Mouse (Mus musculus) kidney, embryonic 16.5 days (tissue): ENCODE results near the gene Pdlim4. TPM values are rescaled to one million over a fixed set of nuclear protein-coding genes. Genes with fewer than 3 reads are reported as not detected.
"Not testable (repeated sequence)": the region's sequence is repeated elsewhere in the genome, so short reads cannot be mapped to it uniquely, and the experiment has no call there.

Experiments
- ATAC-seq: fragments of 200-750 bp; cut with Nextera tagmentation; 2 replicates; pipeline ENCODE4 v1.8.0; 2017; ENCODE audit warnings: moderate TSS enrichment; ENCODE audit not compliant: low FRiP score, low TSS enrichment
- H3K27ac ChIP-seq: fragments of 300-500 bp; sonication (generic); 2 replicates; pipeline ENCODE4 v1.5.1; 2014; ENCODE audit warnings: low read length
- H3K27me3 ChIP-seq: fragments of 300-500 bp; sonication (generic); 2 replicates; pipeline ENCODE4 v1.6.1; 2014; ENCODE audit warnings: low read length, control low read depth, mixed read lengths; ENCODE audit not compliant: insufficient read depth
- H3K36me3 ChIP-seq: fragments of 300-500 bp; sonication (generic); 2 replicates; pipeline ENCODE4 v1.6.1; 2014; ENCODE audit warnings: low read length, control low read depth, mixed read lengths; ENCODE audit not compliant: insufficient read depth
- H3K4me1 ChIP-seq: fragments of 300-500 bp; sonication (generic); 2 replicates; pipeline ENCODE4 v1.6.1; 2014; ENCODE audit warnings: low read length, control low read depth, mixed read lengths; ENCODE audit not compliant: insufficient read depth
- H3K4me2 ChIP-seq: fragments of 300-500 bp; sonication (generic); replicated peaks from 2 replicates; pipeline ENCODE4 v1.6.1; 2014; ENCODE audit warnings: low read depth, low read length
- H3K4me3 ChIP-seq: fragments of 300-500 bp; sonication (generic); 2 replicates; pipeline ENCODE4 v1.5.1; 2014; ENCODE audit warnings: mild to moderate bottlenecking, low read length
- H3K9ac ChIP-seq: fragments of 300-500 bp; sonication (generic); replicated peaks from 2 replicates; pipeline ENCODE4 v1.6.1; 2014; ENCODE audit warnings: low read length
- H3K9me3 ChIP-seq: fragments of 300-500 bp; sonication (generic); 2 replicates; pipeline ENCODE4 v1.6.1; 2016; ENCODE audit warnings: low read length, control low read depth
- WGBS: fragments of 180-500 bp; shearing (Covaris S2); extraction: QIAGEN DNeasy Blood & Tissue Kit; methylation state at CpG from one replicate; pipeline ENCODE4 v1.1.7; 2014; 5-methylcytosine and 5-hydroxymethylcytosine counted together
- polyA plus RNA-seq: library from polyadenylated mRNA; unstranded; fragments of >200 nt; fragmentation: Nextera tagmentation; extraction: Ambion mirVana; gene quantifications from 2 replicates; pipeline ENCODE4 v1.2.1, GENCODE M21; 2015

Gene Pdlim4
- polyA plus RNA-seq, 1 experiment from 2014 or later = 55.0 TPM

DNA sequence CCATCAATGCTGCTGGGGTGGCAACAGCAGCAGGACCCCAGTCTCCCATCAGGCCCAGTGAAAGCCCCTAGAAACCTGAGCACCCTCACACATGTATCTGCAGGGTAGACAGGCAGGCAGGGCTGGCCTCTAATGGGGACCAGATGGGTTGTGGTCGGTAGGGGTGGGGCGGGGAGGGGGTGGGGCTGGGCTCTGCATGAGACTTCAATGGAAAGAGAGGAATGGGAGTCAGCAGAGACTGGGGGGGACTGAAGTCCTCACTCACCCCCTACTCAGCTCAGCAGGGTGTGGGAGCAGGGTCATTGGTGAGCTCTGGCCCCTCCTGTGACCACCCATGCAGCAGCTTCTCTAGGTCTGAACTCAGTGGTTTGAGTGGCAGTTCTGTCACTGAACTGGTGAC lies 11.4 kb downstream of the Pdlim4 start:
- no peak overlapping the region for H3K9ac ChIP-seq
- ATAC-seq = no peak
- H3K4me3 ChIP-seq = no peak overlapping the region
- no peaks in the 10 kb centered on the region for H3K9me3 ChIP-seq
- no peaks in the 10 kb centered on the region for H3K27me3 ChIP-seq
- no peak overlapping the region for H3K27ac ChIP-seq
- 0 out of 2 replicates have a peak, but pooled peaks cover 2% of the 10 kb centered on the region for H3K36me3 ChIP-seq
- H3K4me2 ChIP-seq = no peak overlapping the region
- H3K4me1 ChIP-seq = peaks cover 32% of the 10 kb centered on the region
- WGBS = 44% methylated on average over 2 of the region's 2 CpGs

DNA sequence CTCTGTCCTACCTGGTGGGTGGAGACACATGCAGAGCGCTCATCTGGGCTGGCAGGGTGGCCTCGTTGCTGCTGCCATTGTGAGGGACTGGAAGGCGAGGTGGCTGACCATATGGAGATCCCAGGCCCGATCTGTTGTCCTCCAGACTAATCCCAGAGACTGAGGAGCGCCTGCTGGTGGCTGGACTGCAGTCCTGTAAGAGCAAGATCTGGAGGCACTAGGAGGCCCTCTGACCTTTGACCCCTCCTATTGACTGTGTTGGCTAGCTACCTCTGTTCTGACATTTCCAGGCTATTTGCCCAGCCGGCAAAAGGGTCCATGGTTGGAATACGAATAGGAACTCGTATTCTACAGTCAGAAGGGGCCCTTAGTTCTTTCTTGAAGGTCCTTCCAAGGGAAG lies 12.7 kb downstream of the Pdlim4 start:
- Histone ChIP-seq H3K9ac (no peak overlapping the region), H3K4me1 (peaks cover 26% of the 10 kb centered on the region), H3K9me3 (no peaks in the 10 kb centered on the region), H3K27me3 (no peaks in the 10 kb centered on the region), H3K27ac (no peak overlapping the region), H3K4me3 (no peak overlapping the region), H3K36me3 (0 out of 2 replicates have a peak, but pooled peaks cover 2% of the 10 kb centered on the region), H3K4me2 (no peak overlapping the region)
- 62% methylated on average over 8 of the region's 8 CpGs for WGBS
- no peak for ATAC-seq

DNA sequence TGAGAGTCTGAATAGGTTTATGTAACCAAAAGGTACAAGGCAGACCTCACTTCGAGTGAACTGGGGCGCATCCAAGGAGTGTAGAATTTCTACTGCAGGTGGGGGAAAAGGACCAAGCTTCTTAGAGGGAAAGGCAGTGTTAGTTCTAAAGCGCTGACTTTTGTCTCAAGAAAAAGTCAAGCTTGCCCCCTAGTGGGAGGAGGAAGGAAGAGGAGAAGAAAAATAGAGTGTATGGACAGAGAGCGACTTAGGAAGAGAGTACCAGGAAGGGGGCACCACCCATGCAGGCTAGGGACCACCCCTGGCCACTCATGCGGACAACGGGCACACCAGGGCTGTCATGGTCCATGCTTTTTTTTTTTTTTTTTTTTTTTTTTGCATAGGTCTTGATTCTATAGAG lies 14.6 kb downstream of the Pdlim4 start:
- Histone ChIP-seq H3K36me3 (0 out of 2 replicates have a peak, but pooled peaks cover 2% of the 10 kb centered on the region), H3K4me1 (peaks cover 9% of the 10 kb centered on the region), H3K9ac (no peak overlapping the region), H3K4me2 (no peak overlapping the region), H3K9me3 (no peaks in the 10 kb centered on the region), H3K27ac (no peak overlapping the region), H3K27me3 (no peaks in the 10 kb centered on the region), H3K4me3 (no peak overlapping the region)
- 19% methylated on average over 6 of the region's 6 CpGs for WGBS
- no peak; the same call in 1 of the 2 replicates for ATAC-seq

DNA sequence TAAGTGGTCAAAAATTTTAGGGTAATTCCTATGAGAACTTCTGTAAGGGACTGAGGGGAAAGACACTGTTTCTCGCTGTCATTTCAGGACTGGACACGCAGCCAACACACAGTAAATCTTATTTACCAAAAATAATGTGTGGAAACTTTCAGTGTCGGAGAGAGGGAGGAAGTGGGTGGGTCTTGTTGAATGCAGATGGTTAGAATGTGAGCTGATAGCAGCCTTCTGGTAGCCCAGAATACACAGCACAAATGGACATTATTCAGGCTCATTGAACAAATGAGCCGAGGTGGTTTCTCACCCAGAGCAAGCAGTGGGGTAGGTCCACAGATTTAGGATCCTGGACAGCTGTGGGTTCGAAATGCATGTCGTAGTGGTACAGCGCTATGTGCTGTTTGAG lies 15.7 kb downstream of the Pdlim4 start:
- Histone ChIP-seq H3K27ac (no peak overlapping the region), H3K36me3 (0 out of 2 replicates have a peak, but pooled peaks cover 2% of the 10 kb centered on the region), H3K4me3 (no peak overlapping the region), H3K27me3 (no peaks in the 10 kb centered on the region), H3K9ac (no peak overlapping the region), H3K9me3 (no peaks in the 10 kb centered on the region), H3K4me2 (no peak overlapping the region), H3K4me1 (peaks cover 1% of the 10 kb centered on the region)
- 79% methylated on average over 7 of the region's 7 CpGs for WGBS
- ATAC-seq = no peak

DNA sequence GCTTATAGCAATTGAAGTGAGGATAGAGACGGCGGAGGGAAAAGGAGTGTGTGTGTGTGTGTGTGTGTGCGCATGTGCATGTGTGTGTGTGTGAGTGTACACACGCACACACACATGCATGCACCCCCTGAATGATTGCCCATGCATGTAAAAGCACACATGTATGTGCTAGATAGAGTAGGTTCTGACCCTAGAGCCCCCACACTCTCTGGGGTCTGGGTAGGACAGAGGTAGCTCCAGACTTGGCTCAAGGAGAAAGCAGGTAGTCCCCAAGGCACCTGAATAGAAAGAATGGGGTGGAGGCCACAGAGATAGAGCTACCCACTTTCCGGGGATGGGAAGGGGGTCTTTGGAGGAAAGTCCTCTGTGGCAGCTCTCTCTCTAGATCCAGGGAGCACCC lies 16.7 kb downstream of the Pdlim4 start:
- H3K9ac ChIP-seq = no peak overlapping the region
- no peak overlapping the region for H3K4me2 ChIP-seq
- no peak for ATAC-seq
- no peaks in the 10 kb centered on the region for H3K9me3 ChIP-seq
- H3K36me3 ChIP-seq = 0 out of 2 replicates have a peak, but pooled peaks cover 2% of the 10 kb centered on the region
- H3K4me3 ChIP-seq = no peak overlapping the region
- no peak overlapping the region for H3K27ac ChIP-seq
- H3K27me3 ChIP-seq = no peaks in the 10 kb centered on the region
- 93% methylated on average over 5 of the region's 5 CpGs for WGBS
- H3K4me1 ChIP-seq = no peaks in the 10 kb centered on the region

DNA sequence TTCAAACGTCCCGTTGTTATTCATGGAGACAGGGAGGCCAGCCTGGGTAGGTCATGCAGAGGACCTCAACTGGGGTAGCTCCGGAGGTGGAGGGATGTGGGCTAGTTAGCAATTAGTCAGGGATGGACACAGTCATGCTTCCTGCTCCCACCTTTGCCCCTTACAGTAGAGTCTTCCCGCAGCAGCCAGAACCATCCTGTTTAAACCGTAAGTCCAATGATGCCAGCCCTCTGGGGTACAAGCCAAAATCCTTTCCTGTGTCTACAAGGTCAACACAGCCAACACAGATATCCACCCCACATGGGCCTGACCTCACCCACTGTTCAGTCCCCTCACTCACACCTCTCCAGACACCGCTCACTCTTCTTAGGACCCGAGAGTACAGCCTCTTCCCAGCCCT lies 17.7 kb downstream of the Pdlim4 start:
- Histone ChIP-seq H3K36me3 (0 out of 2 replicates have a peak, but pooled peaks cover 2% of the 10 kb centered on the region), H3K27ac (no peak overlapping the region)

DNA sequence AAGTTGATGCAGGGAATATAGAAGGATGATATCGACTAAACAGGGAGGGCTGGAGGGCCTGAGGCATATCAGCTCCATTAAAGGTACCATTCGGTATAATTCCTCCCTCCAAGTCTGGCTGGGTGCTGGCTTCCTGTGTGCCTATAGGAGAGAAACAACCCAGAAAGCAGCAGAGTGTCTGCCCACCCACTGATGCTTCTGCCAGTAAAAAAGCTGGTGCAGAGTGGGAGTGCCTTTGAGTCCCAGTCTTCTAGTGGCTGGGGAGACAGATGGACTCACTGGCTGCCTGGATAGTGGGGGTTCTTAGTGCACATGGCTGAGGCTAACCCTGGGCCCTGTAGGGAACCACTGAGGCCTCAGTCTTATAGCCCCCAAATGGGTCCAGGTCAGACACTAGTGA lies 18.6 kb downstream of the Pdlim4 start:
- no peak overlapping the region for H3K4me2 ChIP-seq
- H3K4me1 ChIP-seq = no peaks in the 10 kb centered on the region
- no peaks in the 10 kb centered on the region for H3K9me3 ChIP-seq
- H3K9ac ChIP-seq = no peak overlapping the region
- H3K27me3 ChIP-seq = no peaks in the 10 kb centered on the region
- 0 out of 2 replicates have a peak, but pooled peaks cover under 1% of the 10 kb centered on the region for H3K36me3 ChIP-seq
- ATAC-seq = no peak
- no peak overlapping the region for H3K27ac ChIP-seq
- no peak overlapping the region for H3K4me3 ChIP-seq
- 87% methylated on average over 2 of the region's 2 CpGs for WGBS

More for the DNA sequence above, 17.7 kb downstream of the Pdlim4 start:
- H3K4me3 ChIP-seq = no peak overlapping the region
- no peak overlapping the region for H3K4me2 ChIP-seq
- no peaks in the 10 kb centered on the region for H3K27me3 ChIP-seq
- peak; percentile 71; the same call in 1 of the 2 replicates for ATAC-seq
- 62% methylated on average over 7 of the region's 7 CpGs for WGBS
- no peaks in the 10 kb centered on the region for H3K9me3 ChIP-seq
- no peak overlapping the region for H3K9ac ChIP-seq
- H3K4me1 ChIP-seq = no peaks in the 10 kb centered on the region

DNA sequence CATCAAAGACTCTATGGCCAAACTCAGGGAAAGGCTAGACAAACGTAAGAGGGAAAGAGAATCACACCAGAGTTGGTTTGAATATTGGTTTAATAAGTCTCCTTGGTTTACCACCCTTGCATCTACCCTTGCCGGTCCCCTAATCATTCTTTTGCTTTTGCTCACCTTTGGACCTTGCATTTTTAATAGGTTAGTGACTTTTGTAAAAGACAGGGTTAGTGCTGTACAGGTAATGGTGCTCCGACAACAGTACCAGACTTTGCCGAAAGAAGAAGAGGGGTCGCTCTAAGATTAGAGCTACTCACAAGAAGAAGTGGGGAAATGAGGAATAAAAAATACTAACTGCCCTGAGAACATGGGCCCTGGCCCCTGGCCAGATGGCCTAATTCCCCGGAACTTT lies 28.1 kb downstream of the Pdlim4 start:
- WGBS = 92% methylated on average over 6 of the region's 6 CpGs
- no peak for ATAC-seq

DNA sequence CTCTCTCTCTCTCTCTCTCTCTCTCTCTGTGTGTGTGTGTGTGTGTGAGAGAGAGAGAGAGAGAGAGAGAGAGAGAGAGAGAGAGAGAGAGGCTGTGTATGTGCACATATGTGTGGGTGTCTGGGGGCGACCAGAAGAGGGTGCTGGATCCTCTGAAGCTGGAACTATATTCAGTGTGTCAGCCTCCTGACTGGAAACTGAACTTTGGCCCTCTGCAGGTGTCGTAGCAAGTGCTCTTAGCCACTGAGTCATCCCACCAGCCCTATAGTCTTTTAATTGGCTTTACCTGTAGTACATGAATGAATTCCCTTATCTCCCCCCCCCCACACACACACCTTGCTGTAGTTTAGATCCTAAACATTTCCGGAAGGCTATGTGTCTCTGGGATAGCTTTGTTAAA lies 35.9 kb downstream of the Pdlim4 start:
- not testable (repeated sequence) for H3K9me3 ChIP-seq, H3K27ac ChIP-seq, H3K4me3 ChIP-seq, H3K27me3 ChIP-seq, H3K4me2 ChIP-seq, H3K4me1 ChIP-seq, ATAC-seq, H3K9ac ChIP-seq, H3K36me3 ChIP-seq
- 80% methylated on average over 1 of the region's 3 CpGs for WGBS

More for the DNA sequence above, 28.1 kb downstream of the Pdlim4 start:
- no peak overlapping the region for H3K9ac ChIP-seq
- H3K4me3 ChIP-seq = no peak overlapping the region
- no peak overlapping the region for H3K27ac ChIP-seq
- H3K4me2 ChIP-seq = no peak overlapping the region
- no peaks in the 10 kb centered on the region for H3K9me3 ChIP-seq
- H3K27me3 ChIP-seq = no peaks in the 10 kb centered on the region
- no peaks in the 10 kb centered on the region for H3K4me1 ChIP-seq
- no peaks in the 10 kb centered on the region for H3K36me3 ChIP-seq

DNA sequence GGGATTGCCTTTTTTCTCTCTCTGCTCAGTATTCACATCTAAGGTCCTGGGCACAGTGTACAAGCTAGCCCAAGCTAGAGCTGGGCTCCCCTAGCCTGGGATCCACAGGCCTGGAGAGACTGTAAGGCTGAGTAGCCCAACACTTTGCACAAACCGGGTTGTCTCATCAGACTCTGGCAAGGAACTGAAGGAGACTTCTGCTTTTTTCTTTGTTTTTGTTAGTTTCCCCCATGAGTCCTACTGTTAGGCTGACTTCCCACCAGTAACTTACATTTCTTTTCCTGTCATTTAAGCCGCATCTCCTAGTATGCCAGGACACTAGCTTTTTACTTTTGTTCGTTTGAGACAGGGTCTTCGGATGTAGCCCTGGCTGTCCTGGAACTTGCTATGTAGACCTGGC lies 39.8 kb downstream of the Pdlim4 start:
- ATAC-seq = no peak
- H3K36me3 ChIP-seq = no peaks in the 10 kb centered on the region
- H3K27me3 ChIP-seq = peaks cover 32% of the 10 kb centered on the region
- no peak overlapping the region; the same call in 1 of the 2 replicates for H3K9ac ChIP-seq
- WGBS = 76% methylated on average over 4 of the region's 4 CpGs
- H3K9me3 ChIP-seq = no peaks in the 10 kb centered on the region
- peak overlapping the region; percentile 95 for H3K4me2 ChIP-seq
- peaks cover 12% of the 10 kb centered on the region; the same call in 1 of the 2 replicates for H3K4me1 ChIP-seq
- no peak overlapping the region for H3K27ac ChIP-seq
- H3K4me3 ChIP-seq = no peak overlapping the region
